Mouse (Mus musculus): Measurements from ENCODE around the gene Gm10518. TPM values are rescaled to one million over a fixed set of nuclear protein-coding genes. Genes with fewer than 3 reads are reported as not detected.

The Gm10518 gene
- not detected for polyA plus RNA-seq (2014; fragmentation: Illumina TruSeq; extraction: RNeasy Lipid Tissue Mini Kit (QIAGEN cat#74804); ENCODE audit: low replicate concordance)

GRCm38 (mm10) chr1:179802610-179803512, at the start of gene Gm10518:
Gm10518 (plus strand) TSS chr1:179803376.

GRCm38 (mm10) chr1:179803513-179804139, 450 bp downstream of the Gm10518 start, which contains the start of gene Ahctf1:
Ahctf1 (minus strand) TSS chr1:179803680.

Other genes with a start within 250 kb of the Gm10518 start
- 145 TPM for gene Sccpdh, start 135.2 kb upstream of the Gm10518 start, polyA plus RNA-seq (2014; fragmentation: Illumina TruSeq; extraction: RNeasy Lipid Tissue Mini Kit (QIAGEN cat#74804); ENCODE audit: low replicate concordance)
- not detected for gene Kif28, start 58.1 kb upstream of the Gm10518 start, polyA plus RNA-seq (2014; fragmentation: Illumina TruSeq; extraction: RNeasy Lipid Tissue Mini Kit (QIAGEN cat#74804); ENCODE audit: low replicate concordance)
- gene Ahctf1, start 304 bp downstream of the Gm10518 start, polyA plus RNA-seq (2014; fragmentation: Illumina TruSeq; extraction: RNeasy Lipid Tissue Mini Kit (QIAGEN cat#74804); ENCODE audit: low replicate concordance): 62.6 TPM
- 23.0 TPM for gene Cdc42bpa, start 157.1 kb downstream of the Gm10518 start, polyA plus RNA-seq (2014; fragmentation: Illumina TruSeq; extraction: RNeasy Lipid Tissue Mini Kit (QIAGEN cat#74804); ENCODE audit: low replicate concordance)

Data from small intestine, adult 10 weeks (tissue).